Mouse (Mus musculus) liver, adult 2 months (tissue): Measurements from ENCODE around the gene Zdhhc7.

Source experiments
- CTCF ChIP-seq: fragments of 200-500 bp; IDR thresholded peaks from 2 replicates; pipeline ENCODE4 v1.5.1; 2011; ENCODE audit warnings: low read depth, low read length, control low read depth
- POLR2A ChIP-seq: fragments of 200-500 bp; IDR thresholded peaks from 2 replicates; pipeline ENCODE4 v1.6.1; 2011; ENCODE audit warnings: low read length, control low read depth; ENCODE audit not compliant: insufficient read depth; ENCODE audit errors: extremely low read depth

DNA sequence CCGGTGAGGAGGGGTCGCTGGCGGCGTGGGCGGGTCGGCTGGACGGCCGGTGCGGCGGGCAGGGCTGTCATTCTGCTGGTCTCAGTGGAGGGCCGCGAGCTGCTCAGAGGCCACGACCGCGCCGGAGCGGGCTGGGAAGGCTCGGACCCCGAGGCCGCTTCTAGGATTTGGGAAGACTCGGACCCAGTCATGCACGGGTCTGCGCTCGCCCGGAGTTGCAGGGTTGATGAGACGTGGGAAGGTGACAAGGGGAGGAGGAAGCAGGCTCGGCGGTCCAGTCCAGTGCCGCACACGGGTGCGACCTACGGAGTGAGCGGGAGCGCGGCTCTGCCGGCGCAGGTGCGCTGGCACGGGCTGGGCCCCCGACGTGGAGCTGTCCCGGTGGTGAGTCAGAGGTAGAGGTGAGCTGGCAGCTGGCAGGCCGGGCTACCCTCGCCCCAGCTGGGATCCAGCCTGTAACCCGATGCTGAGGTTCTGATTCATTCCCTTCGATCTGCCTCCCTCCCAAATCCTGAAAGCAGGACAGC lies 13.1 kb upstream of the Zdhhc7 start:
- TF ChIP-seq CTCF: no peak
- TF ChIP-seq POLR2A: no peak
